Mouse (Mus musculus) yolk sac, embryonic 10.5 days (tissue): ENCODE measurements around the gene Iars2.

Experiments
- DNase-seq: peaks from one replicate; pipeline ENCODE4 v3.0.0-alpha.2; 2017; ENCODE audit warnings: low spot score

Iars2 gene

GRCm38 (mm10) chr1:185328721-185329610, at the start of gene Iars2:
Gene Iars2 (minus strand): TSS chr1:185329396.
- DNase-seq: peak; percentile 95

- DNase-seq: no peak
Measured at GRCm38 (mm10) chr1:185377429-185377828, 48.2 kb upstream of the Iars2 start.

GRCm38 (mm10) chr1:185376390-185376789, 47.2 kb upstream of the Iars2 start:
- DNase-seq: no peak

DNA sequence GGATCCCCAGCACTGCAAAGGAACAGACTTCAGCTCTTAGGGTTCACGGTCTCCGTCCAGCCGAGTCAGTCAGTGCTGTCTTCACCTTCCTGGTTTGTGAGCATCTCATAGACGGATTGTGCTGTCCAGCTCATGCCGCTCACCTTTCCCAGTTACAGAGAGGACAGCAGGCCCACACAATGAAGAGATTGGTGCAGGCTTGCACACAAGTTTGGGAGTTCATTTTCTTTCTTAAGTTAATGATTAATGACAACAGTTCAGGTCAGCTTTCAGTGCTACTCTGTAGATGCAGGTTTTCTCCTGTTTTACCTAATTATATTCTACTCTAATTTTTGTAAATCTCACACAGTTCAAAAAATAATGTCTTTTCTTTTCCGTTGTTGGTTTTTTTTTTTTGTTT, 40.8 kb upstream of the Iars2 start:
- DNase-seq: peak; percentile 34

DNA sequence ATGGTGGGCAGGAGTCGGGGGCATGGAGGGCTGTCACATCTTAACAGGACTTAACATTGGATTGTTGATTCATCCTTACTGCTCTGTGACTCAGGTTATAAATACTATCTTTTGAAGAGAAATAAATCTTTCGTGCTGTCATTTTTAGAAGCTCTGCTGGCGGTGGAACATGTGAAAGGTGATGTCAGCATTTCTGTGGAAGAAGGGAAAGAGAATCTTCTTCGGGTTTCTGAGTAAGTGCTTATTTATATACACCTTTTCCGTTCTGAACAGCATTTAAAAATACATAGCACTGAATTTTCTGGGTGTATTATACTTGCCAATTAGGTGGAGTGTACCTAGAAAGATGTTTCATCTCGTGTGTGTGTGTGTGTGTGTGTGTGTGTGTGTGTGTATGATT, 38.2 kb upstream of the Iars2 start:
- DNase-seq: no peak

DNA sequence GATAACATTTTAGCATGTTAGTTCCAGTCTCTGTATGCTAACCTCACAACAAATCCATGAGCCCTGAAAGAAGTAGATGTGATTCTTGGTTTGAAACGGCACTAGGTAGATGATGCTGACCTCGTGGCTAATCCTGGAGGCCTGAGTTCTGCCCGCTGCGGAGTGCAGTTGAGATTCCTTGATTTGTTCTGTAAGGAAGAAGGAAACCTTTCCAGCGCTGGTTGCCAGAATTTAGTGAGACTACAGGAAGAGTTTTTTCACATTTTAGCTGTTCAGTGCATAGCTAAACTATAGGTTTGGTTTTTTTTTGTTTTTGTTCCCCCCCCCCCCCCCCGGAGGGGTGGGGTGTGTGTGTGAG, 35.0 kb upstream of the Iars2 start:
- no peak for DNase-seq

GRCm38 (mm10) chr1:185363526-185364182, 34.5 kb upstream of the Iars2 start:
- DNase-seq: peak; percentile 71

- peak; percentile 99 for DNase-seq
Measured at GRCm38 (mm10) chr1:185362677-185363520, 33.7 kb upstream of the Iars2 start, which contains the start of gene Eprs. Gene Eprs (plus strand): TSS chr1:185363044.

- no peak for DNase-seq
Measured at GRCm38 (mm10) chr1:185358211-185358610, 29.0 kb upstream of the Iars2 start.

DNA sequence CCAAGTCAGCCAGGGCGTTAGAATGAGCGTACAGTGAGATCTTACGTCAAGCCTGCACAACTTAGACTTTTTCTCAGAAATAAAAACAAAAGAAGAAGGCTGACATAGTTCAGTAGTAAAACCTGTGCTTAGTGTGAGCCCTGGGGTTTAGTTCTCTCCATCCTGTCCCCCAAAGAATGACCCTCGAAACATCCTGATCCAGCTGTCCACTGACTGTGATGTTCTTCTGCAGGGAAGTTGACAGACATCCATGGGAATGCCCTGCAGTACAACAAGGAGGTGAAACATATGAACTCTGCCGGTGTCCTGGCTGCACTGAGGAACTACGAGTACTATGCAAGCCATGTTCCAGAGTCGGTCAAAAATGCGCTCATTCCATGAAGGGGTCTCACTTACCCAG, 27.1 kb upstream of the Iars2 start:
- DNase-seq: no peak

DNA sequence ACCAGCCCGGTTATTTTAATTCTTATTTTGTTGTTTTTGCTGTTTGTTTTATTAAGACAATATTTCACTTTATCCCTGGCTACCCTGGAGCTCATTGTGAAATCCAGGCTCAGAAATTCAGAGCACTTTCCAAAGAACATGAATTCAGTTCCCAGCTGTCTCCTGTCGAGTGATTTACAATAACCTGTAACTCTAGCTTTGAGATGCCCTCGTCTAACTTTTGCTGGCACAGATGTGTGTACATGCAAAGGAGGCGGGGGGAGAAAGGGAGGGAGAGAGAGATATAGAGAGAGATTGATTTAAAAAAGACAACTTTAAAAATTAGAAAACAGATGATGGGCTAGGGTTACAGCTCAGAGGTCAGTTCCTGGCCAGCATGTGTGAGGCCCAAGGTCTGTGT, 25.5 kb upstream of the Iars2 start:
- no peak for DNase-seq

DNA sequence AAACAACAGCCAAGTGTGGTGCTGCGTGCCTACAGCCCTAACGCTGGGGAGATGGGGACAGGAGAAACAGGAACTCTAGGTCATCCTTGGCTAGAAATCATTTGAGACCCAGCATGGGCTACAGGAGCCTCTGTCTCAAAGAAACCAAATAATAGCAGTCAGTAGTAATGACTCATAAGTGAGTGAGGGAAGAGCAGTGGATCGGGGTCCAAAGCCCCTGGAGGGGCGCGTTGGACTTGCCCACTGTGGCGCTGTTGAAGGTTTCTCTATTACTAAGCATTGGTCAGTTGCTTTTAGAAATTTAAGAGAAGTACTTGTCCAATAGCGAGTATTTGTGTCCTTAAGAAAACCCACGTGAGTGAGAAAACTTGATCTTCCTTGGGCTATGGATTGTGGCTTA, 24.2 kb upstream of the Iars2 start:
- no peak for DNase-seq

GRCm38 (mm10) chr1:185352151-185352550, 23.0 kb upstream of the Iars2 start:
- DNase-seq: no peak

- DNase-seq: no peak
Measured at GRCm38 (mm10) chr1:185350611-185351010, 21.4 kb upstream of the Iars2 start.

GRCm38 (mm10) chr1:185349741-185350140, 20.5 kb upstream of the Iars2 start:
- DNase-seq: no peak

DNA sequence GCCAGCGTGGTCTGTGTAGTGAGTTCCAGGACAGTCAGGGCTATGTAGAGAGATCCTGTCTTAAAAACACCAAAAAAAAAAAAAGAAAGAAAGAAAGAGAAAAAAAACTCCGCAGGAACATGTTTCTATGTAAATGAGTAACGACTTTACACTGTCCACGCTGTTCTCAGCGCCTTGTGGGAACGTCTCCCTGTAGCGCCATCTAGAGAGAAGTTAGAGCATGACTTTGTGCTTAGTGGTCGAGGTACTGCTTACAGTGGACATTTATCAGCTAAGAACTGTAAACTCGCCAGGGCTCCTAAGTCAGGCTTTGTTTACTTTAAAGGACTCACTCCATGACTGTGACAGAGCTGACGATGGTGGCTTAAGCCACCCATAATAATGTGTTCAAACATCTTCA, 17.0 kb upstream of the Iars2 start:
- DNase-seq: no peak

DNA sequence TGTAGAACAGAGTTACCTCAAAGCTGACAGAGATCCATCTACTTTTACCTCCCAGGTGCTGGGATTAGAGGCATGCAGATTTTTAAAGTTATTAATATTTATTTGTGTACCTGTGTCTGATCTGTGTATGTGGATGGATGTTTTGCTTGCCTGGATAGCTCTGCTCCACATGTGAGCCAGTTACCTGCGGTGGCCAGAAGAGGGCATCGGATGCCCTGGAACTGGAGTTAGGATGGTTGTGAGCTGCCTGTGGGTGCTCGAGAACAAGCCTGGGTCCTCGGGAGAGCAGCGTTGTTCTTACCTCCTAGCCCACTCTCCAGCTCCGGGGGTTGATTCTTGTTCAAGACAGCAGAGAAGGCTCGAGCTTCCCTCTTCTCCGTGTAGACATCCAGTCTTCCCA, 14.2 kb upstream of the Iars2 start:
- no peak for DNase-seq

GRCm38 (mm10) chr1:185342441-185342840, 13.2 kb upstream of the Iars2 start:
- no peak for DNase-seq

DNA sequence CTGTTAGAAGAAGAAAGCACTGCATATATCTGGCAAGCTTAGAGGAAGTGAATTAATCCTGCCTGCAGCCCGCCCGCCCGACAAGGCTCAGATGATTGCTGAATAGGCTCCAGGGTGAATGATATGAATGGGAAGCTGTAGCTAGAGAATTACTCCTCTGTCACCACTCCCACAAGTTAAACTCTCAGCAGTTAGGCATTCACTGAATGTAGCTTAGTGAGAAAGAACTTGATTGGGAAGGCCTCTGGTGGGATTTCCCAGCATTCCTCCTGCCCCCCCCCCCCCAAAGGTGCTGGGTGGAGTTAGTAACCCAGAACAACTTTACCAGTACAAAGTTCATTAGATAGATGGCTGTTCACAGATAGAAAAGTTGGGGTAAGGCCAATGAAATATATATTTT, 7.3 kb upstream of the Iars2 start:
- DNase-seq: peak; percentile 52

GRCm38 (mm10) chr1:185335231-185335765, 6.1 kb upstream of the Iars2 start:
- DNase-seq: no peak

GRCm38 (mm10) chr1:185334136-185334535, 4.9 kb upstream of the Iars2 start:
- no peak for DNase-seq

GRCm38 (mm10) chr1:185333651-185334050, 4.5 kb upstream of the Iars2 start:
- no peak for DNase-seq
